Mouse (Mus musculus) erythroblast, embryonic 14.5 days (primary cell): ENCODE data around the gene Gpr141.

Source experiments
- GATA1 ChIP-seq: IDR thresholded peaks from 2 replicates; pipeline ENCODE4 v1.6.1; 2012; ENCODE audit warnings: low read length, inconsistent platforms, mixed read lengths
- TAL1 ChIP-seq: IDR thresholded peaks from 3 replicates; pipeline ENCODE4 v1.6.1; 2012; ENCODE audit warnings: low read length, inconsistent platforms, mixed read lengths

DNA sequence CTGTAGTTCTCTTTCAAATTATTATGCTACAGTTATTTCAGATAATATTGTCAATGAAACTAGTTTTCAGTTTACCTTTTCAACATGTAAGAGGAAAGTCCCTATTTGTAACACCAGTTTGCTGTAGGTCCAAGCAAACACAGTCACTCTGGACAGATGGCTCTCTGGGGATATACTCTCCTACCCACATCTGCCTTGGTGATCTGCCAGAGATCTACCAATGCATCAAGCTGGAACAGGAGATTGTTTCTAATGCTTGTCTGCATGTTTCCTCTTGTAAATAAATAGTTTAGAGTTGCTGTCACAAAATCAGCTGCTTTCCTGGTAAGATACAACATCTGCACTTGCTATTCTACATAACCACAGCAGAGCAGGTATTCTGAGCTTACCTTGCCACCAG, 40.2 kb upstream of the Gpr141 start:
- no peak for TF ChIP-seq GATA1
- no peak for TF ChIP-seq TAL1
